Mouse (Mus musculus): ENCODE measurements around the gene Gm37240. TPM values are rescaled to one million over a fixed set of nuclear protein-coding genes. Genes with fewer than 3 reads are reported as not detected.

Gm37240 gene
- polyA plus RNA-seq, 1 experiment: 0.91 TPM

DNA sequence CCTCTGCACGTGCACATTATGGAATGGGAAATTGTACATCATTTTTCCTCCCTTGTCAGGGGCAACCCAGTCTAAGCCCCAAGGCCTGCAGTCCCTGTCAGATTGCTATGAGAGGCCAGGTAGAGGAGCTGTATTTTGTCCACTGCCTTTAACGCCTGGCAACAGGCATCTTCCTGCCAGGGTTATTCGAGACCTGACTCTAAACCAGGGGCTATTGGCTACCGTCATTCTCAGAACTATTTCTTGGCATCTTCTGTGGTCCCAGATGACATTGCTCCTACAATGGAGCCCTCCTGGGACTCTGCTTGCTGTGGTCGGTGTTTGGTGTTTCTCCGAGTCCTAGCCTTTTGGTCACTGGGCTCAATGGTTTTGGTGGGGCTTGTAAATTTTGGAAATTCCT lies 762.4 kb downstream of the Gm37240 start:
- no peak overlapping the region for H3K4me3 ChIP-seq (ENCODE audit: low read depth, low read length)
- no peaks in the 10 kb centered on the region for H3K4me1 ChIP-seq (ENCODE audit: control insufficient read depth, insufficient read depth, low read length)
- no peaks in the 10 kb centered on the region for H3K27me3 ChIP-seq (ENCODE audit: control insufficient read depth, insufficient read depth, low read length, poor library complexity, severe bottlenecking)
- no peak overlapping the region for H3K9ac ChIP-seq (ENCODE audit: low read depth, poor library complexity, severe bottlenecking)
- no peak overlapping the region for H3K27ac ChIP-seq (ENCODE audit: insufficient read depth, low read length)
- no peaks in the 10 kb centered on the region for H3K9me3 ChIP-seq (replicated peaks; ENCODE audit: control insufficient read depth, insufficient read depth, low read length, poor library complexity, severe bottlenecking)
- TF ChIP-seq CTCF (IDR thresholded peaks at IDR 0.05; ENCODE audit: low read depth, low read length) (no peak), POLR2A (IDR thresholded peaks at IDR 0.05; ENCODE audit: insufficient read depth, low read length) (no peak), EP300 (IDR thresholded peaks at IDR 0.05; ENCODE audit: insufficient read depth, low read depth, low read length) (no peak)
- no peaks in the 10 kb centered on the region for H3K36me3 ChIP-seq (ENCODE audit: control insufficient read depth, insufficient read depth, low read length, poor library complexity, severe bottlenecking)

DNA sequence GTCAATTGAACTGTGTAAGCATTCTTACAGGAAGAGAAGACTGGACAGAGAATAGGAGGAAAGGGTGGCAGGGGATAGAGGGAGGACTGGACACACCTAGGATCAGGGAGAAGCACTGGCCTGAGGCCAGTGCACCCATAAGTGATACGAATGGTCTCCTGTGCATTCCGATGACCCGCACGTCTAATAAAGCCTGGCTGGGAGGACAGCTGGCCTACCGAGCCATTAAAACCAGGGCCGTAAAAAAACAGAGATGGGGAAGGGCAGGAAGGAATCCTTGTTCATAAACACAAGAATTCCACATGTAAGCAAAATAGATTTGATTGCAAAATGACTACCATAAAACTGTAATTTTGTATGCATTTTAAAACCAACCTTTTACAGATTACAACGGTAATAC lies 762.9 kb downstream of the Gm37240 start:
- Histone ChIP-seq H3K9me3 (replicated peaks; ENCODE audit: control insufficient read depth, insufficient read depth, low read length, poor library complexity, severe bottlenecking) (no peaks in the 10 kb centered on the region), H3K9ac (ENCODE audit: low read depth, poor library complexity, severe bottlenecking) (no peak overlapping the region), H3K4me1 (ENCODE audit: control insufficient read depth, insufficient read depth, low read length) (no peaks in the 10 kb centered on the region), H3K27ac (ENCODE audit: insufficient read depth, low read length) (no peak overlapping the region), H3K36me3 (ENCODE audit: control insufficient read depth, insufficient read depth, low read length, poor library complexity, severe bottlenecking) (no peaks in the 10 kb centered on the region), H3K4me3 (ENCODE audit: low read depth, low read length) (no peak overlapping the region), H3K27me3 (ENCODE audit: control insufficient read depth, insufficient read depth, low read length, poor library complexity, severe bottlenecking) (no peaks in the 10 kb centered on the region)
- no peak for TF ChIP-seq EP300 (IDR thresholded peaks at IDR 0.05; ENCODE audit: insufficient read depth, low read depth, low read length)
- TF ChIP-seq POLR2A (IDR thresholded peaks at IDR 0.05; ENCODE audit: insufficient read depth, low read length): no peak
- TF ChIP-seq CTCF (IDR thresholded peaks at IDR 0.05; ENCODE audit: low read depth, low read length): no peak

DNA sequence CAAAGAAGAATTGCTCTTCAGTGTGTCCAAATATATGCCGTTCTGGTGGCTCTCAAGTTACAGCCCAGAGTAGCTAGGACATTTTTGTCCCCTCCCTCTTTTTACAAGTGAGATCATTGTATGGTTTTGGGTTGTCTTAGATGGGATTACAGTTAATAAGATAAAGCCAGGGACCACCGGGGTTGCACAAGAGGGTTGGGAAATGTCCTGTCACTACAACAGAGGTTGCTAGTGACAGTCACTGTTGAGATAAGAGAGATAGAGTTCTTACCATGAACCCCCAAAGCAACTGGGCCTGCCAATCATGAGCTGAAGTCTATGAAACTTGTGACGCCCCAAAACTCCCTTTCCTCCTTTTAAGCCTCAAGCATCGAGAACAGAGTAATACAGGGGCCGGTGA lies 769.6 kb downstream of the Gm37240 start:
- Histone ChIP-seq H3K9me3 (replicated peaks; ENCODE audit: control insufficient read depth, insufficient read depth, low read length, poor library complexity, severe bottlenecking) (no peaks in the 10 kb centered on the region), H3K4me3 (ENCODE audit: low read depth, low read length) (no peak overlapping the region), H3K4me1 (ENCODE audit: control insufficient read depth, insufficient read depth, low read length) (no peaks in the 10 kb centered on the region), H3K9ac (ENCODE audit: low read depth, poor library complexity, severe bottlenecking) (no peak overlapping the region), H3K27ac (ENCODE audit: insufficient read depth, low read length) (no peak overlapping the region), H3K27me3 (ENCODE audit: control insufficient read depth, insufficient read depth, low read length, poor library complexity, severe bottlenecking) (no peaks in the 10 kb centered on the region), H3K36me3 (ENCODE audit: control insufficient read depth, insufficient read depth, low read length, poor library complexity, severe bottlenecking) (no peaks in the 10 kb centered on the region)
- TF ChIP-seq CTCF (IDR thresholded peaks at IDR 0.05; ENCODE audit: low read depth, low read length): no peak
- TF ChIP-seq POLR2A (IDR thresholded peaks at IDR 0.05; ENCODE audit: insufficient read depth, low read length): no peak
- TF ChIP-seq EP300 (IDR thresholded peaks at IDR 0.05; ENCODE audit: insufficient read depth, low read depth, low read length): no peak

DNA sequence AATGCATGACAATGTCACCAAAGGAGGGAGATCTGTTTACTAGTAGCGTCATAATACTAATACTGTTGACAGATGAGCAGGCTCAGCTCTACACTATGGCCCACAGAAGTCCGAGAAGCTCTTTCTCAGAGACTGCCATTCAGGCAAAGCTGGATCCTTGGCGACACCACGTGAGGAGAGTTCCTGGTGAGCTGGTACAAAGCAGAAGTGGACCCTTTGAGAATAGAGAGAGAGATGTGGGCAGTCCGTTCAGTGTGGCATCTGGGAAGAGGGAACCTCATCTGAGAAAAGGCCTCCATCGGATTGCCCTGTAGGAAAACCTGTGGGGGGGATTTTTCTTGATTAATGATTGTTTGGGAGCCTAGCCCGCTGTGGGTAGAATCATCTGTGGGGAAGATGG lies 770.3 kb downstream of the Gm37240 start:
- Histone ChIP-seq H3K27me3 (ENCODE audit: control insufficient read depth, insufficient read depth, low read length, poor library complexity, severe bottlenecking) (no peaks in the 10 kb centered on the region), H3K4me1 (ENCODE audit: control insufficient read depth, insufficient read depth, low read length) (no peaks in the 10 kb centered on the region), H3K36me3 (ENCODE audit: control insufficient read depth, insufficient read depth, low read length, poor library complexity, severe bottlenecking) (no peaks in the 10 kb centered on the region), H3K4me3 (ENCODE audit: low read depth, low read length) (no peak overlapping the region), H3K9me3 (replicated peaks; ENCODE audit: control insufficient read depth, insufficient read depth, low read length, poor library complexity, severe bottlenecking) (no peaks in the 10 kb centered on the region), H3K27ac (ENCODE audit: insufficient read depth, low read length) (no peak overlapping the region), H3K9ac (ENCODE audit: low read depth, poor library complexity, severe bottlenecking) (no peak overlapping the region)
- TF ChIP-seq EP300 (IDR thresholded peaks at IDR 0.05; ENCODE audit: insufficient read depth, low read depth, low read length) (no peak), CTCF (IDR thresholded peaks at IDR 0.05; ENCODE audit: low read depth, low read length) (no peak), POLR2A (IDR thresholded peaks at IDR 0.05; ENCODE audit: insufficient read depth, low read length) (no peak)

DNA sequence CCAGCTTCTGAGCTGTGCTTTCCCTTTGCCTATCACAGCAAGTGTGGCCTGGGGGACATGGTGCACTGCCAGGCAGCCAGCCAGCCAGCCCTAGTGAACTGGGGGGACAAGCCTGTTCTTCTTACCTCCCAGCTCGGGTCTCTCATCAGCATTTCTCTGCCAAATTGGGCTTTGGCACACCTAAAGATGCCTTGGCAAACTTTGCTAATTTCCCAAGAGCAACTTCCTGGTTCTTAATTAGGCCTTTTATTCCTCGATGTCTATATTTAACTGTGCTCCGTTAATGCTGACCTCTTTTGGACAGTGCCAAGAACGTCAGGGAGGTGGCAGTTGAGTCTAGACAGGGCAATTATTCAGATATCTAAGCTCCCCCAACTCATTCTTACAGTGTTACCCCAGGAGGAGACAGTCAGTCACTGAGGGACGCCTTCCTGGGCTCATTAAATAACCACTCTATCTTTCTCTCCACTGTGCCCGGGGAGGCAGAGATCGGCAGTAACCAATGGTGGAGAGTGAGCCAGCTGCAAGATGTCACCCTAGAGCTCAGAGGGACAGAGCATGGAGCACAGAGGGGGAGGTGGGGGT lies 771.3 kb downstream of the Gm37240 start:
- H3K27me3 ChIP-seq (ENCODE audit: control insufficient read depth, insufficient read depth, low read length, poor library complexity, severe bottlenecking): no peaks in the 10 kb centered on the region
- H3K4me1 ChIP-seq (ENCODE audit: control insufficient read depth, insufficient read depth, low read length): no peaks in the 10 kb centered on the region
- H3K9ac ChIP-seq (ENCODE audit: low read depth, poor library complexity, severe bottlenecking): no peak overlapping the region
- no peaks in the 10 kb centered on the region for H3K36me3 ChIP-seq (ENCODE audit: control insufficient read depth, insufficient read depth, low read length, poor library complexity, severe bottlenecking)
- no peaks in the 10 kb centered on the region for H3K9me3 ChIP-seq (replicated peaks; ENCODE audit: control insufficient read depth, insufficient read depth, low read length, poor library complexity, severe bottlenecking)
- H3K27ac ChIP-seq (ENCODE audit: insufficient read depth, low read length): no peak overlapping the region
- H3K4me3 ChIP-seq (ENCODE audit: low read depth, low read length): no peak overlapping the region
- no peak for TF ChIP-seq CTCF (IDR thresholded peaks at IDR 0.05; ENCODE audit: low read depth, low read length)
- no peak for TF ChIP-seq EP300 (IDR thresholded peaks at IDR 0.05; ENCODE audit: insufficient read depth, low read depth, low read length)
- no peak for TF ChIP-seq POLR2A (IDR thresholded peaks at IDR 0.05; ENCODE audit: insufficient read depth, low read length)

DNA sequence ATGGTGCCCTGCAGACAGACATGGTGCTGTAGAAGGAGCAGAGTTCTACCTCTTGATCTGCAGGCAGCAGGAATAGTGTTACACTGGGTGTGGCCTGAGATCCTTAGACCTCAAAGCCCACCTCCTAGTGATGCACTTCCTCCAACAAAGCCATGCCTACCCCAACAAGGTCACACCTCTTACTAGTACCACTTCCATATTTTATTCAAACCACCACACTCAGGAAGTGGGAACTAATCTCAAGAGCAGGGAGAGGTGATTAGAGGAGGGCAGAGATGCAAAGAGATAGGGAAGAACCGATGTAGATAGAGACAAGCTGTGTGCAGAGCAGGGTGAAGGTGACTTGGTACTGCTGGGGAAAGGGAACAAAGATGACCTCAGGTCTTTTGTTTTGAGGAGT lies 773.8 kb downstream of the Gm37240 start:
- Histone ChIP-seq H3K27me3 (ENCODE audit: control insufficient read depth, insufficient read depth, low read length, poor library complexity, severe bottlenecking) (no peaks in the 10 kb centered on the region), H3K36me3 (ENCODE audit: control insufficient read depth, insufficient read depth, low read length, poor library complexity, severe bottlenecking) (no peaks in the 10 kb centered on the region), H3K9me3 (replicated peaks; ENCODE audit: control insufficient read depth, insufficient read depth, low read length, poor library complexity, severe bottlenecking) (no peaks in the 10 kb centered on the region), H3K4me3 (ENCODE audit: low read depth, low read length) (no peak overlapping the region), H3K4me1 (ENCODE audit: control insufficient read depth, insufficient read depth, low read length) (no peaks in the 10 kb centered on the region), H3K9ac (ENCODE audit: low read depth, poor library complexity, severe bottlenecking) (no peak overlapping the region), H3K27ac (ENCODE audit: insufficient read depth, low read length) (no peak overlapping the region)
- TF ChIP-seq POLR2A (IDR thresholded peaks at IDR 0.05; ENCODE audit: insufficient read depth, low read length) (no peak), CTCF (IDR thresholded peaks at IDR 0.05; ENCODE audit: low read depth, low read length) (no peak), EP300 (IDR thresholded peaks at IDR 0.05; ENCODE audit: insufficient read depth, low read depth, low read length) (no peak)

All from ES-Bruce4 (cell line).